Mouse (Mus musculus): ENCODE measurements around the gene Dio3. TPM values are rescaled to one million over a fixed set of nuclear protein-coding genes. Genes with fewer than 3 reads are reported as not detected.

The Dio3 gene
- polyA plus RNA-seq (2012; rRNA removed) = 6.3 and 12.9 TPM in 2 replicates

GRCm38 (mm10) chr12:110278853-110279252 is at the start of gene Dio3:
Gene Dio3 (plus strand): TSS chr12:110279068.
- TF ChIP-seq POLR2A (IDR thresholded peaks at IDR 0.05; ENCODE audit: borderline replicate concordance, extremely low read depth, insufficient read depth, insufficient read length, poor library complexity, severe bottlenecking) = no peak
- peak; percentile 40 for DNase-seq (ENCODE audit: low read depth)

- no peak for TF ChIP-seq CTCF (IDR thresholded peaks at IDR 0.05; ENCODE audit: borderline replicate concordance, extremely low read depth, insufficient read depth, insufficient read length)
- TF ChIP-seq POLR2A (IDR thresholded peaks at IDR 0.05; ENCODE audit: borderline replicate concordance, extremely low read depth, insufficient read depth, insufficient read length, poor library complexity, severe bottlenecking) = no peak
- no peak for DNase-seq (ENCODE audit: low read depth)
Measured at GRCm38 (mm10) chr12:110230296-110230695, 48.6 kb upstream of the Dio3 start.

- no peak for DNase-seq (ENCODE audit: low read depth)
- TF ChIP-seq CTCF (IDR thresholded peaks at IDR 0.05; ENCODE audit: borderline replicate concordance, extremely low read depth, insufficient read depth, insufficient read length) = no peak
- no peak for TF ChIP-seq POLR2A (IDR thresholded peaks at IDR 0.05; ENCODE audit: borderline replicate concordance, extremely low read depth, insufficient read depth, insufficient read length, poor library complexity, severe bottlenecking)
Measured at GRCm38 (mm10) chr12:110230767-110231166, 48.1 kb upstream of the Dio3 start.

- DNase-seq (ENCODE audit: low read depth) = no peak
- TF ChIP-seq POLR2A (IDR thresholded peaks at IDR 0.05; ENCODE audit: borderline replicate concordance, extremely low read depth, insufficient read depth, insufficient read length, poor library complexity, severe bottlenecking) (no peak), CTCF (IDR thresholded peaks at IDR 0.05; ENCODE audit: borderline replicate concordance, extremely low read depth, insufficient read depth, insufficient read length) (no peak)
Measured at GRCm38 (mm10) chr12:110231709-110232600, 46.9 kb upstream of the Dio3 start.

GRCm38 (mm10) chr12:110235908-110236307 is 43.0 kb upstream of the Dio3 start:
- DNase-seq (ENCODE audit: low read depth) = no peak
- no peak for TF ChIP-seq CTCF (IDR thresholded peaks at IDR 0.05; ENCODE audit: borderline replicate concordance, extremely low read depth, insufficient read depth, insufficient read length)
- TF ChIP-seq POLR2A (IDR thresholded peaks at IDR 0.05; ENCODE audit: borderline replicate concordance, extremely low read depth, insufficient read depth, insufficient read length, poor library complexity, severe bottlenecking) = no peak

GRCm38 (mm10) chr12:110237046-110237445 is 41.8 kb upstream of the Dio3 start:
- no peak for DNase-seq (ENCODE audit: low read depth)
- TF ChIP-seq CTCF (IDR thresholded peaks at IDR 0.05; ENCODE audit: borderline replicate concordance, extremely low read depth, insufficient read depth, insufficient read length) = no peak
- no peak for TF ChIP-seq POLR2A (IDR thresholded peaks at IDR 0.05; ENCODE audit: borderline replicate concordance, extremely low read depth, insufficient read depth, insufficient read length, poor library complexity, severe bottlenecking)

GRCm38 (mm10) chr12:110239358-110239757 is 39.5 kb upstream of the Dio3 start:
- no peak for TF ChIP-seq CTCF (IDR thresholded peaks at IDR 0.05; ENCODE audit: borderline replicate concordance, extremely low read depth, insufficient read depth, insufficient read length)
- TF ChIP-seq POLR2A (IDR thresholded peaks at IDR 0.05; ENCODE audit: borderline replicate concordance, extremely low read depth, insufficient read depth, insufficient read length, poor library complexity, severe bottlenecking) = no peak
- no peak for DNase-seq (ENCODE audit: low read depth)

- TF ChIP-seq POLR2A (IDR thresholded peaks at IDR 0.05; ENCODE audit: borderline replicate concordance, extremely low read depth, insufficient read depth, insufficient read length, poor library complexity, severe bottlenecking) (no peak), CTCF (IDR thresholded peaks at IDR 0.05; ENCODE audit: borderline replicate concordance, extremely low read depth, insufficient read depth, insufficient read length) (no peak)
- DNase-seq (ENCODE audit: low read depth) = no peak
Measured at GRCm38 (mm10) chr12:110244581-110244980, 34.3 kb upstream of the Dio3 start.

GRCm38 (mm10) chr12:110245461-110245860 is 33.4 kb upstream of the Dio3 start:
- TF ChIP-seq CTCF (IDR thresholded peaks at IDR 0.05; ENCODE audit: borderline replicate concordance, extremely low read depth, insufficient read depth, insufficient read length) (no peak), POLR2A (IDR thresholded peaks at IDR 0.05; ENCODE audit: borderline replicate concordance, extremely low read depth, insufficient read depth, insufficient read length, poor library complexity, severe bottlenecking) (no peak)
- DNase-seq (ENCODE audit: low read depth) = no peak

- TF ChIP-seq POLR2A (IDR thresholded peaks at IDR 0.05; ENCODE audit: borderline replicate concordance, extremely low read depth, insufficient read depth, insufficient read length, poor library complexity, severe bottlenecking) (no peak), CTCF (IDR thresholded peaks at IDR 0.05; ENCODE audit: borderline replicate concordance, extremely low read depth, insufficient read depth, insufficient read length) (no peak)
- DNase-seq (ENCODE audit: low read depth) = no peak
Measured at GRCm38 (mm10) chr12:110252163-110252575, 26.7 kb upstream of the Dio3 start.

GRCm38 (mm10) chr12:110255731-110256130 is 23.1 kb upstream of the Dio3 start:
- TF ChIP-seq POLR2A (IDR thresholded peaks at IDR 0.05; ENCODE audit: borderline replicate concordance, extremely low read depth, insufficient read depth, insufficient read length, poor library complexity, severe bottlenecking) = no peak
- TF ChIP-seq CTCF (IDR thresholded peaks at IDR 0.05; ENCODE audit: borderline replicate concordance, extremely low read depth, insufficient read depth, insufficient read length) = no peak
- DNase-seq (ENCODE audit: low read depth) = no peak

Measured in brain, embryonic 14.5 days (tissue).